Mouse (Mus musculus) cerebral cortex, adult 2 months (tissue): ENCODE results near the gene Pcgf1.

Experiments used
- WGBS: fragments of 180-500 bp; shearing (Covaris S2); methylation state at CpG from one replicate; pipeline ENCODE4 v1.1.7; 2018; 5-methylcytosine and 5-hydroxymethylcytosine counted together

Gene Pcgf1

DNA sequence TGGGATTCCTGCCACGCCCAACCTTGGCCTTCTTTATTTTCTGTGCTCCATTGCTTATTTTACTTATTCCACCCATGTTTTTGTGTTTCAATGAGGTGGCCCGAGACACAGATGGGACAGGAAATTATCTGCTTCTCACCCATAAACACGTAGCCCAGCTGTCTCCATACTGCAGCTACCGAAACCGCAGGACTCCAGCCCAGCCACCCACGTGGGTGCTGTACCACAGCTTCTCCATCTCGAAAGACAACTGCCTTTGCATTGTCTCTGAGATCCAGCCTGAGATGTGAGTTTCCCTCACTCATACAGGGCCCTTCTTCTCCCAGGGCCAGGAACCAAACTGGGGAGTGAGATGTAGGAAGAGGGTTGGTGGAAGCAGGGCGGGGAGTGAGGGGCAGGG is 11.7 kb upstream of the Pcgf1 start:
- WGBS, result 38% methylated on average over 8 of the region's 8 CpGs

DNA sequence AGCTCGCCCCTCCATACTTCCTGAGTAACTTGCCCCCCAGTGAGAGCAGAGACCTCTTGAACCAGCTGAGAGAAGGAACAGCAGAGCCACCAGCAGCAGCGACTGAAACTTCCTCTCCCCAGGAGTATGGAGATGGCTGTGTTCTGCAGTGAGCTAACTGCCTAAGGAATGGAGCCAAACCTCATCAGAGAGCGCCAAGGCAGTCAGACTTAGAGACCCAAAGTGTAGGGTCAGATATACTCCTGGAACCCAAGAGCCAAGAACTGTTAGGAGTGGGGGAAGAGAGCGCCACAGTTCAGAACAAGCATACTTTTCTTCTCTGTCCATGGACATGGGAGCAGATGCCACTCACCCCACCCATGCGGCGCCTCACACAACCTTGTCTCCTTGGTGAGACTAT is 11.2 kb upstream of the Pcgf1 start:
- WGBS, result 26% methylated on average over 6 of the region's 6 CpGs

DNA sequence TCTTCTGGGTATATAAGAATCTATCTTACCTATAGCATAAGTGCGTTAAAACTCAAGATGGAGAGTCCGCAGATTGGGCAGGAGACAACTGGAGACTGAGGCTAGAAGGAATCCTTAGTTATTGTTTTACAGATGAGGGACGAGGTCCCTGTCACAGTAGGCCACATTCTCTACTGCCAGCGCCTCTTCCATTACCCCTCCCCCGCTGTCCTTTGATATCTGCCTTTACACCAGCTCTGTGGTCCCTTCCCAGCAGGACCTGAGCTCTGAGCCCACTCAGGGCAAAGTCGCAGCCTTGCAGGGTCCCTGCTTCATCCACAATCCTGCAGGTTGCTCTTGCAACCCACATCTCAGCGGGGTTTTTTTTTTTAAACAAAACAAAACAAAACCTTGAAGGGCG is 9.4 kb upstream of the Pcgf1 start:
- WGBS, result 32% methylated on average over 8 of the region's 8 CpGs

DNA sequence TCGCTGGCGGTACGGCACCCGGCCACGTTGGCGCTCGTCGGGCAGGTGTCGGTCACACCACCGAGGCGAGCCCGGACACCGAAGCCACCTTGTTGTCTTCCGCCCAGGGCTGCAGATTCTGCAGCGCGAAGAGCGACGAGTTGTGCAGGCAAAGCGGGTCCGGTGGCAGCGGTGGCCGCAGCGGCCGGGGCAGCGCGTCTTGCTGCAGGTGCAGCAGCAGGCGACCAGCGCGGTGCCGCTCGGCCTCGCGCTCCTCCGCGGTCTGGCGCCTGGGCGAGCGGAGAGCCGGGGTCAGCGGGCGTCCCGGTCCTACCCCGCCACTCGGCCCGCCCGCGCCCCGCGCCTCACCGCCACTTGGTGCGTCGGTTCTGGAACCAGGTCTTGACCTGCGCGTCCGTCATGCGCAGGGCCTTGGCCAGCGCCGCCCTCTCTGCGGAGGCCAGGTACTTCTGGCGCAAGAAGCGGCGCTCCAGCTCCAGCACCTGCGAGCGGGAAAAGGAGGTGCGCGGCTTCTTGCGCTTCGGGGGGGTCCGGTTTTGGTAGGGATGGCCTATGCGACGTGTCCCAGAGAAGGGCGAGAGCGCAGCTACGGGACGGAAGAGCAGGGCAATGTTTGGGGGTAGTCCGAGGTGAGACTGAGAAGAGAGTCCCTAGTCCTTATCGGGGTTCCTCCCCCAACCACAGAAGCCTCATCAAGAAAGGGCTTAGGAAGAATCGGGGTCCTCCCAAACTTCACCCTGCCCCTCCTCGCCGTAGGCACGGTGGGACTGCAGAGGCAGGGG is 8.8 kb upstream of the Pcgf1 start:
- WGBS, result 2% methylated on average over 81 of the region's 81 CpGs

DNA sequence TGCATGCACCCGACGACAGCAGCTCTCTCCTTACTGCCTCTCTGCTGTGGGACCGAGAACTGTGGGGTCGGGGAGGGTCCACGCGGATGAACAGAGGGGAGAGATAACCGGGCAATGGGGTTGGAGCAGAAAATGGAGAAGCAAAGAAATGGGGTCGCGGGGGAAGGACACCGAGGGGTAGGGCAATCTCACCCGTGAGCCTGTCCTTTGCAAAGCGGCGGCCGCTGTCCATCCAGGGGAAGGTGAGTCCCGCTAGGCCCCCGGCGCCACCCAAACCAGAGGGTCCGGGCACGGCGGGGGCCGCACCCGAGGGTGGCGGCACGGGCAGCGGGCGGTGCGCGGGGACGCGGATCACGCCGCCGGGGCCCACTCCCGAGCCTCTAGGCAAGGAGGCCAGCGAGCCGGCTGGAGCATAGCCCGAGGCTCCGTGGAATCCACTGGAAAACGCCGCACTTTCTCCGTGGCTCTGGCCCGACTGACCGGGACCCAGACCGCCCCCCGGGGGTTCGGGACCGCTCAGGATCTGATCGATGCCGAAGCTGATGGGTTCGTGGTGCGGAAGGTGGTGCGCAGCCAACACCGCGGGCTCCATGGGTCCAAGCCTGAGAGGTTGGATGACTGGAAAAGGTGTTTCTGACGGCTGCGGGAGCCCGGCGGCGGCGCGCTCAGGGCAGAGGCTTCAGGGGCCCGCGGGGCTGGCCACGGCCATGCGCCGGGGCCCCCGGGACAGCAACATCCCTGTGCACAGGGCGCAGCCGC is 8.0 kb upstream of the Pcgf1 start:
- WGBS, result 2% methylated on average over 69 of the region's 69 CpGs

DNA sequence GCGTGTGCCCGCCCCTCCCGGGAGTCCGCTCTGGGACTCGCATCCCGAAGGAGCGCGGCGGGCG is 7.6 kb upstream of the Pcgf1 start, which contains the start of gene Tlx2:
TSS of gene Tlx2 (minus strand) at position 47 of the 64 bp plus-strand sequence.
- WGBS, result 4% methylated on average over 10 of the region's 10 CpGs

DNA sequence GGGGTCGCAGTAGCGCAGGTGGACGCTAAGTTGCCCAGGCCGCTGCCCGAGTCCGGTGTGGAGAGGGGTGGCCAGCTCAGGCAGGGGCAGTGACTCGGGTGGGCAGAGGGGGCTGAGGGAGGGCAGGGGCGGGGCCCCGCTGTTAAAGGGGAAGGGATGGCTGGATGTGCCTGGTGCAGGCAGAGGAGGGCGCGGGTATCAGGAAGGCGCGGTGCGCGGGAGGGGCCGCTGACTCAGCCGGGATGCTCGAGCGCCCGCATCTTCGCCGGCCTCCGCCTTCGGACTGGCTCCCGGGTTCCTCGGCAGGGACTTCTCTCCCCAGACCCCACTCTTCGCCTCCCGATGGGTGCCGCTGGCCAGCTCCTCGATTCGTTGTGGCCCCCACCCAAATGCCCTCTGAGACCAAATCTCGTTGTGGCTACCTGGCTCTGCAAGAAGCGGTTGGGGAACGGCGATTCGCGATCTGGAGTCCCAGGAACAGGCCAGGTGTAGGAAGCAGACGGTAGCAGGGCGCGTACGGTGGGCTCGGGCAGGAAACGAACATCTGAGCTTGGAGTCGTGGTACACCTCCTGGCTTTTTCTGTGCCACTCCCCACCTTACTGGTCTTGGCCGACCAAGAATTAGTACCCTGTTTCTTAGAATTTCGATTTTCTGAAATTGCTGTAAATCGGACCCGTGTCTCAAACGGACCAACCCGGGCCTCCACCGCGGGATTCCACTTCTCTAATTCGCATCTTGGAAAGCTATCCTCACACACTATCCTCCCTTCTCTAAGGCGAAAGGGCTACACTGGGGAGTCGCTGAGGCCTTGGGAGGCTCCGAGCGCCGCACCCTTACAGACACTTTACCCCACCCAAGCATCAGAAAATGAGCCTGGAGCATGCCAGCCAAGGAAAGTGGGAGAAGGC is 7.1 kb upstream of the Pcgf1 start:
- 3% methylated on average over 58 of the region's 58 CpGs for WGBS

DNA sequence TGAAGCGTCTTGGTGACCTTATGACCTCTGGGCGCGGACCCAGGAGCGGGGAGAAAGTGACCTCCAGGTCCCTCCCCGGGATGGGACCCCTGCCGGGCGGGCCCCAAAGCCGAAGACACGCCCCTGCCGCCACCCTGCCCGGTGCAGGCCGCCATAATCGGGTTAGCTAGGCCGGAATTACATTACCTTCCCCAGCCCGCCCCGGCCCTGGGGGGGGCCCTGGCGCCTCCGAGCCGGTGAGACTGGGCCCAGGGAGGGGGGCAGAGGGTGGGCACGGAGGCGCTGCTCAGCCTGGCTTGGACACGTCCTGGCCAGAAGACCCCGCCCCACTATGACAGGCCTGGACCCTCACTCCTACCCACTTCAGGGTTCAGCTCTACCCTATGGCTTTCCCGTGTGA is 6.4 kb upstream of the Pcgf1 start:
- WGBS, result 2% methylated on average over 24 of the region's 24 CpGs

DNA sequence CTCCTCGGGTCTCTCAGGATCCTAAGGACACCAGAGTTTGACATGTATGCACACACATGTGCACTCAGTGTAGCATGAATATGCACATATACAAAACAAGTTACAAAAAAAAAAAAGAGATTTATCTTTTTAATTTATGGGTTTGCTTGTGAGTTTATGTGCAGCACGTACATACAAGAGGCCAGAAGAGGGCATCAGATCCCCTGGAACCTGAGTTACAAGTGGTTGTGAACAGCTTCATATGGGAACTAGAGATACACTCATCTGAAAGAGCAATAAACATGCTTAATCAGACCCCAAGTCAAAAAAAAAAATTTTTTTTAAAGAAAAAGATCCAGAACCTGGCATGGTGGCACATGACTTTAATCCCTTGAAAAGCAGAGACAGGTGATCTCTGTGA is 2.7 kb upstream of the Pcgf1 start:
- 18% methylated on average over 2 of the region's 2 CpGs for WGBS

DNA sequence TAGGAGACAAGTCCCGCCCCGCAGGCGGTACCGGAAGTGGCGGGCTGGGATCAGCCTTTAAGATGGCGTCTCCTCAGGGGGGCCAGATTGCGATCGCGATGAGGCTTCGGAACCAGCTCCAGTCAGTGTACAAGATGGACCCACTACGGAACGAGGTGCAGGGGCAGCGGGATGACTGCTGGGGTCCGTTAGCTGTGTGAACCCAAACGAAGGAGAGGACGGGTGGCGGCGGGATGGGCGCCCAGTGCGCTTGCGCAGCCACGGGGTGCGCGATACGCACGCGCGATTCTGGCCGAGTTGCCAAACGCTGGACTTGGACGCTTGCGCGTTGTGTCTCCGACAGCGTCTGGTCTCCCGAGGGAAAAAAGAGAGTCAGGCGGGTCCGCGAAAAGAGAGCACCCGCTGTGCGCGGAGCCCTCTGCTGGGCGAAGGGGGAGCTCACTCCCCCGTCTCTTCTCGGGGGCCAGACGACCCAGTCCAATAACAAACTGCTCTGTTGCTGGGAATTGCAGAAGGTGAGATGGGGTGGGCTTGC is 722 bp downstream of the Pcgf1 start:
- WGBS, result under 1% methylated on average over 46 of the region's 46 CpGs

DNA sequence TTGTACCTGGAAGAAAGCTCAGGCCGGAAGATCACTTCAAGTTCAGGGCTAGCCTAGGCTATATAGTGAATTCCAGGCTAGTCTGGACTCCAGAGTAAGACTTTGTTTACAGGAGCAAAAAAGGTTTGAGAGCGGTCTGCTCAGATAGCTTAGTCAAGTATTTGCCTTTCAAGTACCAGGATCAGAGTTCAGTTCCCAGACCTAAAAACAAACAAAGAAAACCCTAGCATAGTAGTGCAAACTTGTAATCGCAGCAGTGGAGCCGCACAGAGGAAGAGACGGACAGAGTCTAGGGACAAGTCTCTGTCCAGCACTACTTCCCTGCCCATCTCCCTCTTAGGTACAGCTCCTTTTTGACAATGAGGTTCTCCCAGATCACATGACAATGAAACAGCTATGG is 2.5 kb downstream of the Pcgf1 start:
- WGBS, result 97% methylated on average over 5 of the region's 5 CpGs

DNA sequence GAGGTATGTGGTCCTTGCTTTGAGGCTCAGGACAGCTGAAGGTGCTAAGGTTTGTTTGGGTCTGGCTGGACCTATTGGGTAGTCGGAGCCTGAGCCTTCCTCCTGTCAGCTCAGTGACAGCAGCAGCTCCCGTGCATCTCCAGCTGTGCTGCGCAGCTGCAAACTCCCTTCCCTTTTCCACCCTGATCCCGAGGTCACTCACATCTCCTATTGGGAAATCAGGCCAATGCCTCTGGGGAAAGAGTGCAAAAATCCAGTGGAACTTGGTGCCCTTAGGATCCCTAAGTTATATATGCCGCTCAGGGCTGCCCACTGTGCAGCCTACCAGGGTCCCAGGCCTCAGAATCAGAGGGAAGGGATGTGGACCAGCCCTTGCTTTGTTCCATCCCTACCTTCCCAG is 5.8 kb downstream of the Pcgf1 start:
- 21% methylated on average over 5 of the region's 5 CpGs for WGBS

DNA sequence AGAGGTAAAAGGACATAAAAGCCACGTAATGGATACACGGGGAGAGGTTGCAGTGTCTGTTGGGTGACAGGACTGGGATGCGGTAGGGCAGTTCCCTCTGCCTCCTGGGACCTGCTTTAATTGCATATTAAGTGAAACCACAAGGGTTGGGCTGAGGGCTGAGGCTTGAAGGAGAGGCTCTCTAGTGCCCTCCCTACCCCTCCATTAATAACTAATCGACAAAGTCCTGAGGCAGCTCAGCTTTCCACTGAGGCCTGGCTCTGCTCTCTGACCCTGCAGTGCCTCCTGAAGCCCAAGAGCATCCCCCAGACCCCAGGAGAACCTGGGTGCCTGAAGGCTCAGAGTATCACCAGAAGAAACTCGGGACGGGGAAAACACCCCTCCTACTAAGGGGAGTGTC is 6.8 kb downstream of the Pcgf1 start:
- 19% methylated on average over 6 of the region's 6 CpGs for WGBS

DNA sequence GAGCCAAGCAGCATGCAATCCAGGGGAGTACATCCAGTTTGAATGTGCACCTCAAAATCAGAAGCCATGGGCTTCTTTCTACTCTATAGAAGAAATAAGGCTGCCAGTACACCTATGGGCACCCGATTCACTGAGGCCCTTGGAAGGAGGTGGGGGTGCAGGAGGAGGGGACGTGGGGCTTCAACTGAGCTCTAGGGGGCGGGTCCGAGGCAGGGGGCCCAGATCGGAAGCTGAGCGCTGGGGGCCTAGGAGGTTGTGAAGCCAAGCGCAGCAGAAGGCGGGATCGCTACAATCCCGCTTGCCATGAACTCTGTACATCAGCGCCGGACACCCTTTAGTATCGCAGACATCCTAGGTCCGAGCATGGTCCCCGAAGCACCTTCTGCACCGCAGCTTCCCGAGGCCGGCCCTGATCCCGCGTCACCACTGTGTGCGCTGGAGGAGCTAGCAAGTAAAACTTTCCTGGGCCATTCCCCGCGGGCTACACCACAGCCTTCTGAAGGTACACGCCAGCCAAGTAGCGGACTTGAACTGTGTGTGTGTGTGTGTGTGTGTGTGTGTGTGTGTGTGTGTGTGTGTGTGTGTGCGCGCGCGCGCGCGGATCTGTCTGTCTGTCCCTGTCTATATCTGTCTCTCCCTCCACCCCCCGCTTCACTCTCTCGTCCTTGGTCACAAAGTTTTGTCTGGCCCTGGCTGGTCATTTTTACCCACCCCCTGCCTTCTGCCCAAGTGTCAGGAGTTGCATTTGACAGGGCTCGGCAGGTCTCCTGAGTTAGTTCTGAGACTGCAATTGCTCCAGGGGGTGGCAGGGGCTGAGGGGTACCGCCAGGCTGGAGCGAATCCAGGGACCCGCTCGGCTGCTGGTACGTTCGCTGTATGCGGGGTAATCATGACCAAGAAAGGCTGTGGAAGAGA is 8.7 kb downstream of the Pcgf1 start, which contains the start of gene Lbx2:
TSS of gene Lbx2 (plus strand) at position 247 of the 915 bp plus-strand sequence.
- 7% methylated on average over 42 of the region's 42 CpGs for WGBS

DNA sequence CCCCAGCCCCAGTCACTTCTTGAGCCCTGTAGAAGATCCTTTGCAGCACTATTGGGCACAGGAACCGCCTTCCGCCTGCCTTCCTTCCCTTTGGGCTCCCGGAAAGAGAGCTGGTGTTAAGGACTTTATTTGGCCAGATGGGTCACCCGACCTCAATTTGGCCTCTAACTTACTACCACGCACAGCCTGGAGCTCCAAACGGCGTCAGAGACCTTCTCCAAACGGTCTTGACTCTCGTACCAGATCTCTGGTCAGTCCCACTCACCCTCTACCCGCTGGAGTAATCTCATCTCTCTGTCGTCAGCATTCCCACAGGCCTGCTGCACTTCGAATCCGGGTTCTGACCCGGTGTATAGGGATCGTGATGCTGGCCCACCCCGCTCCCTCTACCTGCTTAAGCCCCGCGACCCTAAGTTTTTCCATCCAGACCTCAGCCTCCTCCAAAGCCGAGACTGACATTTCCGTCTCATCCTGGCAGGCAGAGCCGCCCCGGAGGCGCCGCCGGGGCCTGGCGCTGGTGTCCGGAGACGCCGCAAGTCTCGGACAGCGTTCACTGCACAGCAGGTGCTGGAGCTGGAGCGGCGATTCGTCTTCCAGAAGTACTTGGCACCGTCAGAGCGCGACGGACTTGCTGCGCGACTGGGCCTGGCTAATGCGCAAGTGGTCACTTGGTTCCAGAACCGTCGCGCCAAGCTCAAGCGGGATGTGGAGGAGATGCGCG is 9.7 kb downstream of the Pcgf1 start:
- 5% methylated on average over 47 of the region's 47 CpGs for WGBS

DNA sequence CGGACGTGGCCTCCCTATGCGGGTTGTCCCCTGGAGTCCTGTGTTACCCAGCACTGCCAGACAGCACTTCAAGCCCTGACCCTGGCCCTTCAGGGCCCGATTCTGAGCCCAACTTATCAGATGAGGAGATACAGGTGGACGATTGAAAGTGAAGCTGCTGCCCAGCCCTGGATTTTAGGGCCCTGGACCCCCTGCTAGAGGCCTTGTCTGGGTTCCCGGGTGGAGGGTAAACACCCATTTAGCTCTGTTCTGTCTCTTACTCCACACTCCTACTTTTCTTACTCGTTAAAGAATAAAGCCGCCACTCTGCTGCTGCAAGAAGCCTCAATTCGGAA is 10.2 kb downstream of the Pcgf1 start:
- 15% methylated on average over 9 of the region's 9 CpGs for WGBS

DNA sequence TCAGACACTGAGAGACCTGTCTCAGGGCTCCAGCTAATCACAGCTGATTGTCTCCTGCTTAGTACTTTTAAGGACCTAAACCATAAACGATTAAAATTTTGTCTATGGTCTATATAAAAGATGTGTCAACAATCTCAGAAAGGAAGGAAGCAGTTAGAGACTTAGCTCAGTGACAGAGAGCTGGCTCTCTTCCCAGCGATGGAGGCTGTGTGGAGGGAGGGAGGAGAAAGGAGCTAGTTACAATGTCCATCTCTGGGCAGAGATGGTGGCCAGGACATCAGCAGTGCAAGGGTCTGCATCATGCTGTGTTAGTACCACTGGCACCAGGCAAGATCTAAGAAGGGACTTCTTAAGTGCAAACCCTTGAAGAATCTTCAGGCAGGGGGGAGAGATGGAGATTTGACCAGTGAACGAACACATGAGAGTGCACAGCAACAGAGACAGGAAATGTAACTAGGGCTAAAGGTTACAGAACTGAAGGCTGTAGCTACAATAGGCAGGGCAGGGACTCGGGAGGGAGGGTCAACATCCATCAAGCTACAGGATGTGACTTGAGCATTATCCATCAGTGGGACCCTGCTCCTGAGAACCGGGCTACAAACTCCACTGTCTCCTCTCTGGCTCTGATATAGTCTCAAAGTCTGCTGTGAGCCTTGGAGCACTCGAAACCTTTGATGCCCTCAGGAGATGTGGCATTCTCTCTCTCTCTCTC is 14.9 kb downstream of the Pcgf1 start:
- WGBS, result 42% methylated on average over 6 of the region's 6 CpGs

DNA sequence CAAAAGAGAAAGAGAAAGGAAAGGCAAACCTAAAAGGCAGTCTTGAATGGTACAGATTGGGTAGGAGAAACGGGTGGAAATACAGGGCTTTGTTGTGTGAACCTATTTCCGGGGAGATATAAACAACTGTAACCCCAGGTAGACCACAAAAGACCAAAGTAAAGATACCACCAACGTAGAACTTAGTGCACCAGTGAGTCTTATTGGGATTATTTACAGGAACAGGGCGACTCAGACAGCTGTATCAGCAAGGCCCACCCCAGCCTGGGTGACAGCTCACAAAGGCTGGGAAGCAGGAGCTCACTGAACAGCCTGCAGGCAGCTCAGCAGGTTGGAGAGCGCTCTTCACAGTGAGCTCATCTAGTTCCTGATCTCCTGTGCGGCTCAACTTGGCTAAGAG is 18.3 kb downstream of the Pcgf1 start:
- WGBS, result 69% methylated on average over 6 of the region's 6 CpGs

DNA sequence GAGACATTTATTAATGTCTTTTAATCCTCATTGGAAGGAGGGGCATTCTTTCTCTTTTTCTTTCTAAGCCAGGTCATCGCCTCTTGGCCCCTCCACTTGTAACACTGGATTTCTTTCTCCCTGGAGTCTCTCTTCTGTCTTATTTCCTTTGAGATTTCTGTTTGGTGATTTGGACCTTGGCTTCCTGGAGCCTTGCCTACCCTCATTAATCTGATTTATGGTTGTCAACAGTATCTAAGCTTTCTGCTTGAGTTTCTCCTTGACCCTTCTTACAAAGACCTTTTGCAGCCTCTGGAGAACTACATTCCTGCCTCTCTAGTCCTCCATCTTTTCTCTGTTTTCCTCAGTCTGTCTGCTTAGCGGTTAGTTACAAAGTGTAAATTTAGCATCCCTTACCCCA is 20.7 kb downstream of the Pcgf1 start:
- WGBS, result 71% methylated on average over 2 of the region's 2 CpGs

DNA sequence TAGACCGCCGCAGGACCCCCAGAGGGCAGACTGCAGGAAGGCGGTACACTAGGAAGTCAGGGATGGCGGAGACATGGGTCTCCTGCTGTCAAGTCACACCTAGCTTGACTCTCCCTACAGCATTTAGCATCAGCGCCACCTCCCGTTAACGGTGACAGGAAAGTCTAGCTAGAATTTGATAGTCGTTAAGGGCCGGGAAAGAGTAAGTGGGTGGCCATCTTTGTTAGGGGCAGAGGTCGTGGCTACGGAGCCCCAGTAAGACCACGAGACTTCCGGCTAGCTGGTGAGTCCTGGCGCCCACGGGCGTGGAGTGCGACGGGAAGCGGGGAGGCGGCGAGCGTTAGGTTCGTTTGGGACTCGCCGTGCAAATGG is 23.6 kb downstream of the Pcgf1 start, which contains the start of the genes Ccdc142 and Gm42688:
TSS of gene Ccdc142 (plus strand) at position 286 of the 372 bp plus-strand sequence.
TSS of gene Gm42688 (plus strand) at position 302 of the 372 bp plus-strand sequence.
- WGBS, result 1% methylated on average over 25 of the region's 25 CpGs
